Mouse (Mus musculus) granulocyte monocyte progenitor cell, adult 5-6 weeks (primary cell): ENCODE measurements around the gene Sox12. TPM values are rescaled to one million over a fixed set of nuclear protein-coding genes. Genes with fewer than 3 reads are reported as not detected.
A peak's percentile ranks its signal among the peaks of the same experiment; 100 is the strongest.
"Not testable (repeated sequence)": the region's sequence is repeated elsewhere in the genome, so short reads cannot be mapped to it uniquely, and the experiment has no call there.

ENCODE experiments used
- ATAC-seq: replicated peaks from 2 replicates; pipeline ENCODE4 v1.8.0; 2016; ENCODE audit warnings: mild to moderate bottlenecking, moderate TSS enrichment, inconsistent platforms; ENCODE audit not compliant: poor library complexity, severe bottlenecking
- total RNA-seq, 2 experiments: library from RNA; stranded (forward) in 1 of 2; stranded (reverse) in 1 of 2; fragments of 200-712, 200-1000 nt in 1 of 2; fragments of >200 nt in 1 of 2; fragmentation: Nextera tagmentation in 1 of 2; gene quantifications; 2 replicates each; pipeline ENCODE4 v1.2.3; 2014 to 2017

Sox12 gene
- total RNA-seq, 2 experiments from 2014 or later, result 2.4 to 8.6 TPM

GRCm38 (mm10) chr2:152361193-152361592 is 36.7 kb downstream of the Sox12 start:
- no peak for ATAC-seq

- ATAC-seq, result peak; percentile 76
These were observed 37.5 kb downstream of the Sox12 start for GRCm38 (mm10) chr2:152360271-152360775.

GRCm38 (mm10) chr2:152359616-152360015 is 38.2 kb downstream of the Sox12 start:
- no peak for ATAC-seq

GRCm38 (mm10) chr2:152358977-152359376 is 38.9 kb downstream of the Sox12 start:
- not testable (repeated sequence) for ATAC-seq

- ATAC-seq, result no peak
These were observed 40.6 kb downstream of the Sox12 start for GRCm38 (mm10) chr2:152357254-152357653.

GRCm38 (mm10) chr2:152349842-152350540 is 47.9 kb downstream of the Sox12 start:
- peak; percentile 57 for ATAC-seq

- ATAC-seq, result peak; percentile 15; the same call in 1 of the 2 replicates
These were observed 48.7 kb downstream of the Sox12 start for GRCm38 (mm10) chr2:152349205-152349604.

- ATAC-seq, result no peak
These were observed 50.1 kb downstream of the Sox12 start for GRCm38 (mm10) chr2:152347722-152348121.

GRCm38 (mm10) chr2:152346776-152347465 is 50.9 kb downstream of the Sox12 start:
- ATAC-seq, result no peak

GRCm38 (mm10) chr2:152345393-152345792 is 52.5 kb downstream of the Sox12 start:
- ATAC-seq, result no peak

GRCm38 (mm10) chr2:152344909-152345308 is 53.0 kb downstream of the Sox12 start:
- ATAC-seq, result no peak

- no peak for ATAC-seq
These were observed 53.5 kb downstream of the Sox12 start for GRCm38 (mm10) chr2:152344361-152344760.

Other genes with a start within 250 kb of the Sox12 start
- gene Csnk2a1, start 171.2 kb downstream of the Sox12 start, total RNA-seq (2014; fragmentation: Nextera tagmentation), result 71.6 and 101 TPM in 2 replicates
- gene Csnk2a1, start 171.2 kb downstream of the Sox12 start, total RNA-seq (2017), result 82.1 and 104 TPM in 2 replicates
- gene Tbc1d20, start 104.2 kb downstream of the Sox12 start, total RNA-seq (2014; fragmentation: Nextera tagmentation), result 26.4 and 28.7 TPM in 2 replicates
- gene Tbc1d20, start 104.2 kb downstream of the Sox12 start, total RNA-seq (2017), result 18.6 and 18.8 TPM in 2 replicates
- gene Rbck1, start 65.4 kb downstream of the Sox12 start, total RNA-seq (2014; fragmentation: Nextera tagmentation), result 109 and 119 TPM in 2 replicates
- 64.2 and 64.5 TPM in 2 replicates for gene Rbck1, start 65.4 kb downstream of the Sox12 start, total RNA-seq (2017)
- gene Trib3, start 54.0 kb downstream of the Sox12 start, total RNA-seq (2014; fragmentation: Nextera tagmentation), result not detected in 2 replicates
- gene Trib3, start 54.0 kb downstream of the Sox12 start, total RNA-seq (2017), result not detected in 2 replicates
- not detected in 2 replicates for gene Nrsn2, start 21.4 kb downstream of the Sox12 start, total RNA-seq (2014; fragmentation: Nextera tagmentation)
- not detected in 2 replicates for gene Nrsn2, start 21.4 kb downstream of the Sox12 start, total RNA-seq (2017)
- 3.7 and 9.4 TPM in 2 replicates for gene Zcchc3, start 17.0 kb upstream of the Sox12 start, total RNA-seq (2014; fragmentation: Nextera tagmentation)
- gene Zcchc3, start 17.0 kb upstream of the Sox12 start, total RNA-seq (2017), result 4.8 and 4.9 TPM in 2 replicates
- gene 6820408C15Rik, start 17.5 kb upstream of the Sox12 start, total RNA-seq (2014; fragmentation: Nextera tagmentation), result 0.75 TPM in 1 of 2 replicates, not detected in the other
- gene 6820408C15Rik, start 17.5 kb upstream of the Sox12 start, total RNA-seq (2017), result not detected in 2 replicates
- not detected in 2 replicates for gene Defb23, start 66.6 kb upstream of the Sox12 start, total RNA-seq (2014; fragmentation: Nextera tagmentation)
- not detected in 2 replicates for gene Defb23, start 66.6 kb upstream of the Sox12 start, total RNA-seq (2017)
- gene Defb20, start 79.0 kb upstream of the Sox12 start, total RNA-seq (2014; fragmentation: Nextera tagmentation), result not detected in 2 replicates
- gene Defb20, start 79.0 kb upstream of the Sox12 start, total RNA-seq (2017), result not detected in 2 replicates
- gene Defb22, start 92.1 kb upstream of the Sox12 start, total RNA-seq (2014; fragmentation: Nextera tagmentation), result not detected in 2 replicates
- gene Defb22, start 92.1 kb upstream of the Sox12 start, total RNA-seq (2017), result not detected in 2 replicates
- gene Defb26, start 113.6 kb upstream of the Sox12 start, total RNA-seq (2014; fragmentation: Nextera tagmentation), result not detected in 2 replicates
- gene Defb26, start 113.6 kb upstream of the Sox12 start, total RNA-seq (2017), result not detected in 2 replicates
- gene Defb28, start 120.2 kb upstream of the Sox12 start, total RNA-seq (2014; fragmentation: Nextera tagmentation), result not detected in 2 replicates
- not detected in 2 replicates for gene Defb28, start 120.2 kb upstream of the Sox12 start, total RNA-seq (2017)
- not detected in 2 replicates for gene Defb29, start 142.0 kb upstream of the Sox12 start, total RNA-seq (2014; fragmentation: Nextera tagmentation)
- gene Defb29, start 142.0 kb upstream of the Sox12 start, total RNA-seq (2017), result not detected in 2 replicates
- not detected in 2 replicates for gene Gm17416, start 171.3 kb upstream of the Sox12 start, total RNA-seq (2014; fragmentation: Nextera tagmentation)
- gene Gm17416, start 171.3 kb upstream of the Sox12 start, total RNA-seq (2017), result not detected in 2 replicates
- not detected in 2 replicates for gene Defb21, start 174.7 kb upstream of the Sox12 start, total RNA-seq (2014; fragmentation: Nextera tagmentation)
- gene Defb21, start 174.7 kb upstream of the Sox12 start, total RNA-seq (2017), result not detected in 2 replicates
- gene Defb19, start 182.2 kb upstream of the Sox12 start, total RNA-seq (2014; fragmentation: Nextera tagmentation), result not detected in 2 replicates
- gene Defb19, start 182.2 kb upstream of the Sox12 start, total RNA-seq (2017), result not detected in 2 replicates
- not detected in 2 replicates for gene Defb45, start 201.3 kb upstream of the Sox12 start, total RNA-seq (2014; fragmentation: Nextera tagmentation)
- gene Defb45, start 201.3 kb upstream of the Sox12 start, total RNA-seq (2017), result not detected in 2 replicates
- not detected in 2 replicates for gene Defb36, start 206.3 kb upstream of the Sox12 start, total RNA-seq (2014; fragmentation: Nextera tagmentation)
- not detected in 2 replicates for gene Defb36, start 206.3 kb upstream of the Sox12 start, total RNA-seq (2017)
- gene Defb25, start 225.0 kb upstream of the Sox12 start, total RNA-seq (2014; fragmentation: Nextera tagmentation), result not detected in 2 replicates
- not detected in 2 replicates for gene Defb25, start 225.0 kb upstream of the Sox12 start, total RNA-seq (2017)
- gene Rem1, start 228.9 kb upstream of the Sox12 start, total RNA-seq (2014; fragmentation: Nextera tagmentation), result 0.45 TPM in 1 of 2 replicates, not detected in the other
- not detected in 2 replicates for gene Rem1, start 228.9 kb upstream of the Sox12 start, total RNA-seq (2017)